Mouse (Mus musculus): Measurements from ENCODE around the gene Nphp4. TPM values are rescaled to one million over a fixed set of nuclear protein-coding genes. Genes with fewer than 3 reads are reported as not detected.

Nphp4 gene
- total and polyA plus RNA-seq, 2 experiments from 2014 or later, result 3.9 to 8.7 TPM

- no peak for DNase-seq (ENCODE audit: low spot score)
- peaks cover 11% of the 10 kb centered on the region for H3K4me1 ChIP-seq (ENCODE audit: insufficient read depth, low read length)
- peak overlapping the region; percentile 83 for H3K4me3 ChIP-seq (ENCODE audit: low read length)
- H3K36me3 ChIP-seq (ENCODE audit: insufficient read depth, low read length), result no peaks in the 10 kb centered on the region
- H3K27ac ChIP-seq, result peak overlapping the region; percentile 75
- H3K4me2 ChIP-seq (ENCODE audit: low read depth, low read length), result peak overlapping the region; percentile 80
- TF ChIP-seq CTCF (IDR thresholded peaks at IDR 0.05; ENCODE audit: low read depth), result no peak
- peak overlapping the region; percentile 84 for H3K9ac ChIP-seq (replicated peaks; ENCODE audit: low read length)
- WGBS, result under 1% methylated on average over 14 of the region's 21 CpGs
- no peaks in the 10 kb centered on the region for H3K9me3 ChIP-seq (ENCODE audit: low read length)
- no peaks in the 10 kb centered on the region for H3K27me3 ChIP-seq (ENCODE audit: insufficient read depth, low read length)
- peak; percentile 50; the same call in 1 of the 2 replicates for ATAC-seq
Measured at GRCm38 (mm10) chr4:152477106-152477465, 580 bp downstream of the Nphp4 start.

- DNase-seq (ENCODE audit: low spot score), result peak; percentile 99
- peak within 1 kb of the TSS; percentile 83 for H3K4me3 ChIP-seq (ENCODE audit: low read length)
- peak within 1 kb of the TSS; percentile 80 for H3K4me2 ChIP-seq (ENCODE audit: low read depth, low read length)
- H3K27me3 ChIP-seq (ENCODE audit: insufficient read depth, low read length), result no peaks in the 10 kb centered on the region
- peak; percentile 96 for ATAC-seq
- peak within 1 kb of the TSS; percentile 84 for H3K9ac ChIP-seq (replicated peaks; ENCODE audit: low read length)
- H3K9me3 ChIP-seq (ENCODE audit: low read length), result no peaks in the 10 kb centered on the region
- peaks cover 11% of the 10 kb centered on the region for H3K4me1 ChIP-seq (ENCODE audit: insufficient read depth, low read length)
- no peak for TF ChIP-seq CTCF (IDR thresholded peaks at IDR 0.05; ENCODE audit: low read depth)
- H3K27ac ChIP-seq, result peak within 1 kb of the TSS; percentile 95
- under 1% methylated on average over 62 of the region's 63 CpGs for WGBS
- no peaks in the 10 kb centered on the region for H3K36me3 ChIP-seq (ENCODE audit: insufficient read depth, low read length)
Measured at GRCm38 (mm10) chr4:152477466-152478223, 1.1 kb downstream of the Nphp4 start, which contains the start of gene Kcnab2. Gene Kcnab2 (minus strand): TSS chr4:152477871.

- H3K9me3 ChIP-seq (ENCODE audit: low read length), result no peaks in the 10 kb centered on the region
- H3K4me3 ChIP-seq (ENCODE audit: low read length), result peak overlapping the region; percentile 83
- DNase-seq (ENCODE audit: low spot score) (no peak), ATAC-seq (peak; percentile 14; the same call in 1 of the 2 replicates)
- peak overlapping the region; percentile 95 for H3K27ac ChIP-seq
- H3K4me1 ChIP-seq (ENCODE audit: insufficient read depth, low read length), result peaks cover 11% of the 10 kb centered on the region
- H3K27me3 ChIP-seq (ENCODE audit: insufficient read depth, low read length), result no peaks in the 10 kb centered on the region
- no peaks in the 10 kb centered on the region for H3K36me3 ChIP-seq (ENCODE audit: insufficient read depth, low read length)
- TF ChIP-seq CTCF (IDR thresholded peaks at IDR 0.05; ENCODE audit: low read depth), result peak; percentile 33; the same call in 1 of the 2 replicates
- peak overlapping the region; percentile 80 for H3K4me2 ChIP-seq (ENCODE audit: low read depth, low read length)
- WGBS, result 1% methylated on average over 13 of the region's 13 CpGs
- H3K9ac ChIP-seq (replicated peaks; ENCODE audit: low read length), result peak overlapping the region; percentile 84
Measured at GRCm38 (mm10) chr4:152478224-152478567, 1.7 kb downstream of the Nphp4 start.

GRCm38 (mm10) chr4:152480426-152480825 is 3.9 kb downstream of the Nphp4 start:
- Histone ChIP-seq H3K36me3 (ENCODE audit: insufficient read depth, low read length) (no peaks in the 10 kb centered on the region), H3K27ac (no peak overlapping the region), H3K4me3 (ENCODE audit: low read length) (no peak overlapping the region), H3K4me1 (ENCODE audit: insufficient read depth, low read length) (peaks cover 11% of the 10 kb centered on the region), H3K9ac (replicated peaks; ENCODE audit: low read length) (no peak overlapping the region), H3K9me3 (ENCODE audit: low read length) (no peaks in the 10 kb centered on the region), H3K27me3 (ENCODE audit: insufficient read depth, low read length) (no peaks in the 10 kb centered on the region), H3K4me2 (ENCODE audit: low read depth, low read length) (no peak overlapping the region)
- ATAC-seq (no peak), DNase-seq (ENCODE audit: low spot score) (no peak)
- no peak for TF ChIP-seq CTCF (IDR thresholded peaks at IDR 0.05; ENCODE audit: low read depth)
- WGBS, result 60% methylated on average over 8 of the region's 8 CpGs

- Histone ChIP-seq H3K4me3 (ENCODE audit: low read length) (no peak overlapping the region), H3K36me3 (ENCODE audit: insufficient read depth, low read length) (0 out of 2 replicates have a peak, but pooled peaks cover 3% of the 10 kb centered on the region), H3K9ac (replicated peaks; ENCODE audit: low read length) (no peak overlapping the region), H3K4me1 (ENCODE audit: insufficient read depth, low read length) (no peaks in the 10 kb centered on the region), H3K4me2 (ENCODE audit: low read depth, low read length) (no peak overlapping the region), H3K9me3 (ENCODE audit: low read length) (no peaks in the 10 kb centered on the region), H3K27ac (no peak overlapping the region), H3K27me3 (ENCODE audit: insufficient read depth, low read length) (no peaks in the 10 kb centered on the region)
- DNase-seq (ENCODE audit: low spot score) (no peak), ATAC-seq (no peak)
- TF ChIP-seq CTCF (IDR thresholded peaks at IDR 0.05; ENCODE audit: low read depth), result no peak
- 85% methylated on average over 10 of the region's 10 CpGs for WGBS
Measured at GRCm38 (mm10) chr4:152488046-152488445, 11.5 kb downstream of the Nphp4 start.

- Histone ChIP-seq H3K4me1 (ENCODE audit: insufficient read depth, low read length) (0 out of 2 replicates have a peak, but pooled peaks cover 5% of the 10 kb centered on the region), H3K4me2 (ENCODE audit: low read depth, low read length) (no peak overlapping the region), H3K27me3 (ENCODE audit: insufficient read depth, low read length) (no peaks in the 10 kb centered on the region), H3K4me3 (ENCODE audit: low read length) (no peak overlapping the region), H3K9me3 (ENCODE audit: low read length) (no peaks in the 10 kb centered on the region), H3K27ac (no peak overlapping the region), H3K9ac (replicated peaks; ENCODE audit: low read length) (no peak overlapping the region), H3K36me3 (ENCODE audit: insufficient read depth, low read length) (0 out of 2 replicates have a peak, but pooled peaks cover 3% of the 10 kb centered on the region)
- WGBS, result 69% methylated on average over 14 of the region's 14 CpGs
- no peak for TF ChIP-seq CTCF (IDR thresholded peaks at IDR 0.05; ENCODE audit: low read depth)
- ATAC-seq (no peak), DNase-seq (ENCODE audit: low spot score) (no peak)
Measured at GRCm38 (mm10) chr4:152490311-152490710, 13.8 kb downstream of the Nphp4 start.
